In genomic region chr4:53111919-53112355, GRCm38 (mm10) we compare ENCODE assay signal across 14 mouse cellular contexts. TPM values are rescaled to one million over a fixed set of nuclear protein-coding genes. Genes with fewer than 3 reads are reported as not detected.
A peak's percentile ranks its signal among the peaks of the same experiment; 100 is the strongest.
DNase-seq lines count a peak whose midpoint lies in the region; ATAC-seq and TF ChIP-seq lines count a peak whose summit lies in the region.
"Had no signal": no experiment of that assay in that cellular context is flagged by ENCODE, and none has a peak within 500 bp of the region (broad histone marks: within the 10 kb centered on the region; RNA-seq: fewer than 3 reads in every experiment).

No protein-coding gene starts in this region.

- no peak overlapping the region for H3K27ac ChIP-seq in embryonic facial prominence, embryonic 14.5 days (replicated peaks; ENCODE audit: low read depth, low read length)
- no peak overlapping the region for H3K27ac ChIP-seq in embryonic facial prominence, embryonic 10.5 days (replicated peaks)
- peak overlapping the region; percentile 41; the same call in 1 of the 2 replicates for H3K27ac ChIP-seq in neural tube, embryonic 15.5 days (replicated peaks)
- peak overlapping the region; percentile 38; the same call in 1 of the 2 replicates for H3K27ac ChIP-seq in lung, embryonic 14.5 days (ENCODE audit: low read depth)
- H3K27ac ChIP-seq in stomach, postnatal 0 days (replicated peaks), result no peak overlapping the region
- H3K27ac ChIP-seq in midbrain, postnatal 0 days (ENCODE audit: low read depth, low read length), result no peak overlapping the region
- H3K27ac ChIP-seq: hindbrain, embryonic 15.5 days; left cerebral cortex, adult 2 months; midbrain, embryonic 13.5 days had no signal

- peak; percentile 44 for DNase-seq in embryonic facial prominence, embryonic 14.5 days (ENCODE audit: low spot score)
- no peak for DNase-seq in embryonic facial prominence, embryonic 10.5 days (ENCODE audit: low spot score)
- DNase-seq in neural tube, embryonic 10.5 days (ENCODE audit: extremely low spot score, low spot score), result no peak
- DNase-seq in lung, embryonic 14.5 days, result peak; percentile 96
- no peak for DNase-seq in stomach, postnatal 0 days (ENCODE audit: low spot score)
- no peak for DNase-seq in cerebellum, postnatal 10 days
- no peak for DNase-seq in midbrain, postnatal 0 days (ENCODE audit: low spot score)
- DNase-seq: adrenal gland, postnatal 14 days; cerebellum, adult 9-11 months had no signal

- WGBS in embryonic facial prominence, embryonic 14.5 days, result 61% methylated on average over 4 of the region's 4 CpGs
- 70% methylated on average over 4 of the region's 4 CpGs for WGBS in embryonic facial prominence, embryonic 10.5 days
- WGBS in neural tube, embryonic 15.5 days, result 83% methylated on average over 4 of the region's 4 CpGs
- 26% methylated on average over 4 of the region's 4 CpGs for WGBS in lung, embryonic 14.5 days
- 46% methylated on average over 4 of the region's 4 CpGs for WGBS in stomach, postnatal 0 days
- WGBS in midbrain, postnatal 0 days, result 89% methylated on average over 4 of the region's 4 CpGs

- H3K36me3 ChIP-seq in embryonic facial prominence, embryonic 14.5 days (ENCODE audit: control insufficient read depth, insufficient read depth, low read length), result peaks cover 10% of the 10 kb centered on the region; the same call in 1 of the 2 replicates
- peaks cover 9% of the 10 kb centered on the region; the same call in 1 of the 2 replicates for H3K36me3 ChIP-seq in embryonic facial prominence, embryonic 10.5 days (replicated peaks)
- 0 out of 2 replicates have a peak, but pooled peaks cover 2% of the 10 kb centered on the region for H3K36me3 ChIP-seq in neural tube, embryonic 15.5 days
- peaks cover 11% of the 10 kb centered on the region for H3K36me3 ChIP-seq in lung, embryonic 14.5 days (ENCODE audit: insufficient read depth)
- H3K36me3 ChIP-seq in stomach, postnatal 0 days (ENCODE audit: control insufficient read depth, insufficient read depth, low read length), result no peaks in the 10 kb centered on the region
- 0 out of 2 replicates have a peak, but pooled peaks cover 3% of the 10 kb centered on the region for H3K36me3 ChIP-seq in midbrain, postnatal 0 days (ENCODE audit: insufficient read depth, low read length)
- H3K36me3 ChIP-seq: hindbrain, embryonic 15.5 days had no signal

- H3K4me2 ChIP-seq in embryonic facial prominence, embryonic 14.5 days (ENCODE audit: low read depth, low read length), result no peak overlapping the region
- no peak overlapping the region for H3K4me2 ChIP-seq in neural tube, embryonic 15.5 days
- no peak overlapping the region for H3K4me2 ChIP-seq in lung, embryonic 14.5 days
- no peak overlapping the region for H3K4me2 ChIP-seq in stomach, postnatal 0 days (replicated peaks; ENCODE audit: low read depth)
- H3K4me2 ChIP-seq in midbrain, postnatal 0 days (ENCODE audit: low read depth, low read length, poor library complexity, severe bottlenecking), result no peak overlapping the region
- H3K4me2 ChIP-seq: hindbrain, embryonic 15.5 days; midbrain, embryonic 13.5 days had no signal

- H3K9me3 ChIP-seq in embryonic facial prominence, embryonic 14.5 days (ENCODE audit: control insufficient read depth, low read length), result no peaks in the 10 kb centered on the region
- no peaks in the 10 kb centered on the region for H3K9me3 ChIP-seq in embryonic facial prominence, embryonic 10.5 days
- H3K9me3 ChIP-seq in neural tube, embryonic 15.5 days (replicated peaks), result no peaks in the 10 kb centered on the region
- H3K9me3 ChIP-seq in lung, embryonic 14.5 days (ENCODE audit: low read depth, low read length), result no peaks in the 10 kb centered on the region
- H3K9me3 ChIP-seq in stomach, postnatal 0 days (ENCODE audit: control insufficient read depth, low read length), result no peaks in the 10 kb centered on the region
- H3K9me3 ChIP-seq in midbrain, postnatal 0 days (ENCODE audit: low read length), result no peaks in the 10 kb centered on the region
- H3K9me3 ChIP-seq: hindbrain, embryonic 15.5 days; midbrain, embryonic 13.5 days had no signal

- no peak overlapping the region for H3K4me3 ChIP-seq in embryonic facial prominence, embryonic 14.5 days (ENCODE audit: low read depth, low read length)
- no peak overlapping the region for H3K4me3 ChIP-seq in embryonic facial prominence, embryonic 10.5 days
- no peak overlapping the region for H3K4me3 ChIP-seq in neural tube, embryonic 15.5 days (replicated peaks)
- H3K4me3 ChIP-seq in lung, embryonic 14.5 days (ENCODE audit: low read depth, low read length), result no peak overlapping the region
- H3K4me3 ChIP-seq in stomach, postnatal 0 days (ENCODE audit: low read depth, low read length), result no peak overlapping the region
- H3K4me3 ChIP-seq in midbrain, postnatal 0 days (ENCODE audit: low read depth, low read length), result no peak overlapping the region
- H3K4me3 ChIP-seq: erythroblast, embryonic 14.5 days; hindbrain, embryonic 15.5 days; left cerebral cortex, adult 2 months; midbrain, embryonic 13.5 days had no signal

- ATAC-seq in embryonic facial prominence, embryonic 14.5 days (ENCODE audit: low read depth), result no peak
- ATAC-seq in neural tube, embryonic 15.5 days (ENCODE audit: low FRiP score), result no peak
- peak; percentile 90 for ATAC-seq in lung, embryonic 14.5 days (ENCODE audit: insufficient read depth)
- peak; percentile 57; the same call in 1 of the 2 replicates for ATAC-seq in stomach, postnatal 0 days (ENCODE audit: low FRiP score, low TSS enrichment)
- no peak for ATAC-seq in midbrain, postnatal 0 days (ENCODE audit: low FRiP score)
- ATAC-seq: midbrain, embryonic 13.5 days had no signal

- H3K9ac ChIP-seq in embryonic facial prominence, embryonic 14.5 days (ENCODE audit: low read depth, low read length), result no peak overlapping the region
- H3K9ac ChIP-seq in neural tube, embryonic 15.5 days (replicated peaks), result no peak overlapping the region
- no peak overlapping the region for H3K9ac ChIP-seq in lung, embryonic 14.5 days
- no peak overlapping the region for H3K9ac ChIP-seq in stomach, postnatal 0 days (ENCODE audit: low read length)
- H3K9ac ChIP-seq in midbrain, postnatal 0 days (replicated peaks; ENCODE audit: low read length, poor library complexity, severe bottlenecking), result no peak overlapping the region
- H3K9ac ChIP-seq: hindbrain, embryonic 15.5 days; midbrain, embryonic 13.5 days had no signal

- H3K27me3 ChIP-seq in embryonic facial prominence, embryonic 14.5 days (replicated peaks; ENCODE audit: control insufficient read depth, insufficient read depth, low read length), result no peaks in the 10 kb centered on the region
- H3K27me3 ChIP-seq in embryonic facial prominence, embryonic 10.5 days (replicated peaks; ENCODE audit: low read depth, poor library complexity, severe bottlenecking), result no peaks in the 10 kb centered on the region
- no peaks in the 10 kb centered on the region for H3K27me3 ChIP-seq in neural tube, embryonic 15.5 days (replicated peaks)
- H3K27me3 ChIP-seq in lung, embryonic 14.5 days (ENCODE audit: insufficient read depth, low read length), result no peaks in the 10 kb centered on the region
- no peaks in the 10 kb centered on the region for H3K27me3 ChIP-seq in stomach, postnatal 0 days (ENCODE audit: control insufficient read depth, insufficient read depth, low read length)
- H3K27me3 ChIP-seq in midbrain, postnatal 0 days (ENCODE audit: insufficient read depth, low read length), result no peaks in the 10 kb centered on the region
- H3K27me3 ChIP-seq: hindbrain, embryonic 15.5 days; midbrain, embryonic 13.5 days had no signal

- no peak for TF ChIP-seq CTCF in lung, embryonic 14.5 days (IDR thresholded peaks at IDR 0.05; ENCODE audit: low read depth)
- no peak for TF ChIP-seq CTCF in stomach, postnatal 0 days (IDR thresholded peaks at IDR 0.05; ENCODE audit: low read depth)
- no peak for TF ChIP-seq CTCF in midbrain, postnatal 0 days (IDR thresholded peaks at IDR 0.05)

- TF ChIP-seq EP300 in stomach, postnatal 0 days (optimal IDR thresholded peaks at IDR 0.05), result no peak

- H3K4me1 ChIP-seq in embryonic facial prominence, embryonic 14.5 days (ENCODE audit: control insufficient read depth, insufficient read depth, low read length), result peaks cover 38% of the 10 kb centered on the region
- H3K4me1 ChIP-seq in embryonic facial prominence, embryonic 10.5 days, result peaks cover 28% of the 10 kb centered on the region
- peaks cover 22% of the 10 kb centered on the region for H3K4me1 ChIP-seq in neural tube, embryonic 15.5 days
- H3K4me1 ChIP-seq in lung, embryonic 14.5 days (ENCODE audit: insufficient read depth), result peaks cover 16% of the 10 kb centered on the region
- H3K4me1 ChIP-seq in stomach, postnatal 0 days (replicated peaks; ENCODE audit: control insufficient read depth, insufficient read depth), result no peaks in the 10 kb centered on the region; the same call in 1 of the 2 replicates
- no peaks in the 10 kb centered on the region; the same call in 1 of the 2 replicates for H3K4me1 ChIP-seq in midbrain, postnatal 0 days (ENCODE audit: insufficient read depth, low read length)

RNA-seq across cellular contexts. Expression of gene Abca1, which starts 47.8 kb away (rescaled TPM):
- 13.7 and 16.4 TPM in 2 replicates for polyA plus RNA-seq in embryonic facial prominence, embryonic 14.5 days (2014; fragmentation: Nextera tagmentation; extraction: Ambion mirVana)
- polyA plus RNA-seq in embryonic facial prominence, embryonic 10.5 days (2016; fragmentation: Nextera tagmentation; extraction: Ambion mirVana), result 2.9 and 3.6 TPM in 2 replicates
- 8.8 and 9.0 TPM in 2 replicates for polyA plus RNA-seq in neural tube, embryonic 15.5 days (2015; fragmentation: Nextera tagmentation; extraction: Ambion mirVana)
- 13.6 and 14.3 TPM in 2 replicates for polyA plus RNA-seq in lung, embryonic 14.5 days (2014; fragmentation: Nextera tagmentation; extraction: Ambion mirVana)
- polyA plus RNA-seq in stomach, postnatal 0 days (2015; fragmentation: Nextera tagmentation; extraction: Ambion mirVana), result 1.6 and 2.0 TPM in 2 replicates
- total RNA-seq in midbrain, postnatal 0 days (2014; rRNA removed), result 49.2 and 63.5 TPM in 2 replicates
- 8.0 and 8.6 TPM in 2 replicates for polyA plus RNA-seq in midbrain, postnatal 0 days (2015; fragmentation: Nextera tagmentation; extraction: Ambion mirVana)

Comparison
In these comparisons a context has a peak if more than half of its experiments do, and no peak if none do; other contexts are left out.
1. DNase-seq: peak in embryonic facial prominence, embryonic 14.5 days (single experiment) and lung, embryonic 14.5 days (single experiment); none in embryonic facial prominence, embryonic 10.5 days (single experiment), neural tube, embryonic 10.5 days (single experiment), stomach, postnatal 0 days (single experiment), cerebellum, postnatal 10 days (0 of 2) and midbrain, postnatal 0 days (single experiment).
2. ATAC-seq: peak in lung, embryonic 14.5 days (single experiment) and stomach, postnatal 0 days (single experiment); none in embryonic facial prominence, embryonic 14.5 days (single experiment), neural tube, embryonic 15.5 days (single experiment) and midbrain, postnatal 0 days (single experiment).
3. H3K27ac ChIP-seq: peak in neural tube, embryonic 15.5 days (single experiment) and lung, embryonic 14.5 days (single experiment); none in embryonic facial prominence, embryonic 14.5 days (single experiment), embryonic facial prominence, embryonic 10.5 days (single experiment), stomach, postnatal 0 days (single experiment) and midbrain, postnatal 0 days (single experiment).